Mouse (Mus musculus): ENCODE data around the gene Rap1gap2.

GRCm38 (mm10) chr11:74597283-74597989 lies 13.3 kb downstream of the Rap1gap2 start:
- no peak for TF ChIP-seq POLR2A (IDR thresholded peaks at IDR 0.05; ENCODE audit: extremely low read depth, insufficient read depth, low read length)
- no peak for TF ChIP-seq CTCF (IDR thresholded peaks at IDR 0.05; ENCODE audit: extremely low read depth, insufficient read depth, low read length)

Measured in cortical plate, adult 2 months (tissue).